Mouse (Mus musculus) forebrain, postnatal 0 days (tissue): ENCODE results near the gene Tusc2. TPM values are rescaled to one million over a fixed set of nuclear protein-coding genes. Genes with fewer than 3 reads are reported as not detected.

Source experiments
- ATAC-seq: fragments of 200-750 bp; cut with Nextera tagmentation; 2 replicates; pipeline ENCODE4 v1.8.0; 2017; ENCODE audit warnings: mild to moderate bottlenecking, moderate library complexity
- DNase-seq: peaks from one replicate; pipeline ENCODE4 v3.0.0-alpha.2; 2015
- H3K27ac ChIP-seq: fragments of 300-500 bp; sonication (generic); 2 replicates; pipeline ENCODE4 v1.5.1; 2014; ENCODE audit warnings: low read depth, mild to moderate bottlenecking, antibody characterized with exemption, low read length, moderate library complexity, mixed read lengths
- H3K27me3 ChIP-seq: fragments of 300-500 bp; sonication (generic); 2 replicates; pipeline ENCODE4 v1.6.1; 2014; ENCODE audit warnings: mild to moderate bottlenecking, low read length, mixed read lengths; ENCODE audit not compliant: insufficient read depth
- H3K36me3 ChIP-seq: fragments of 300-500 bp; sonication (generic); 2 replicates; pipeline ENCODE4 v1.6.1; 2014; ENCODE audit warnings: mild to moderate bottlenecking, moderate library complexity; ENCODE audit not compliant: insufficient read depth
- H3K4me1 ChIP-seq: fragments of 300-500 bp; sonication (generic); 2 replicates; pipeline ENCODE4 v1.6.1; 2014; ENCODE audit warnings: antibody characterized with exemption; ENCODE audit not compliant: insufficient read depth
- H3K4me2 ChIP-seq: fragments of 300-500 bp; sonication (generic); 2 replicates; pipeline ENCODE4 v1.6.1; 2014; ENCODE audit warnings: low read depth, mild to moderate bottlenecking, moderate library complexity
- H3K4me3 ChIP-seq: fragments of 300-500 bp; sonication (generic); 2 replicates; pipeline ENCODE4 v1.5.1; 2014; ENCODE audit warnings: low read depth, low read length, mixed read lengths
- H3K9ac ChIP-seq: fragments of 300-500 bp; sonication (generic); 2 replicates; pipeline ENCODE4 v1.6.1; 2014; ENCODE audit warnings: mild to moderate bottlenecking
- H3K9me3 ChIP-seq: fragments of 300-500 bp; sonication (generic); 2 replicates; pipeline ENCODE4 v1.6.1; 2016; ENCODE audit warnings: low read length
- CTCF ChIP-seq: sonication (generic); IDR thresholded peaks from 2 replicates; pipeline ENCODE4 v1.5.1; 2016; ENCODE audit warnings: antibody characterized with exemption, control low read depth, low read depth
- WGBS: fragments of 180-500 bp; shearing (Covaris S2); extraction: QIAGEN DNeasy Blood & Tissue Kit; methylation state at CpG from one replicate; pipeline ENCODE4 v1.1.7; 2014; 5-methylcytosine and 5-hydroxymethylcytosine counted together
- polyA plus RNA-seq: library from polyadenylated mRNA; unstranded; fragments of >200 nt; fragmentation: Nextera tagmentation; extraction: Ambion mirVana; gene quantifications from 2 replicates; pipeline ENCODE4 v1.2.1, GENCODE M21; 2015
- total RNA-seq: library from RNA; depleted of rRNA; stranded (reverse); fragments of >200 nt; gene quantifications from 2 replicates; pipeline ENCODE4 v1.2.3, GENCODE M21; 2014

Gene Tusc2
- total and polyA plus RNA-seq, 2 experiments from 2014 or later: 109 to 128 TPM

DNA sequence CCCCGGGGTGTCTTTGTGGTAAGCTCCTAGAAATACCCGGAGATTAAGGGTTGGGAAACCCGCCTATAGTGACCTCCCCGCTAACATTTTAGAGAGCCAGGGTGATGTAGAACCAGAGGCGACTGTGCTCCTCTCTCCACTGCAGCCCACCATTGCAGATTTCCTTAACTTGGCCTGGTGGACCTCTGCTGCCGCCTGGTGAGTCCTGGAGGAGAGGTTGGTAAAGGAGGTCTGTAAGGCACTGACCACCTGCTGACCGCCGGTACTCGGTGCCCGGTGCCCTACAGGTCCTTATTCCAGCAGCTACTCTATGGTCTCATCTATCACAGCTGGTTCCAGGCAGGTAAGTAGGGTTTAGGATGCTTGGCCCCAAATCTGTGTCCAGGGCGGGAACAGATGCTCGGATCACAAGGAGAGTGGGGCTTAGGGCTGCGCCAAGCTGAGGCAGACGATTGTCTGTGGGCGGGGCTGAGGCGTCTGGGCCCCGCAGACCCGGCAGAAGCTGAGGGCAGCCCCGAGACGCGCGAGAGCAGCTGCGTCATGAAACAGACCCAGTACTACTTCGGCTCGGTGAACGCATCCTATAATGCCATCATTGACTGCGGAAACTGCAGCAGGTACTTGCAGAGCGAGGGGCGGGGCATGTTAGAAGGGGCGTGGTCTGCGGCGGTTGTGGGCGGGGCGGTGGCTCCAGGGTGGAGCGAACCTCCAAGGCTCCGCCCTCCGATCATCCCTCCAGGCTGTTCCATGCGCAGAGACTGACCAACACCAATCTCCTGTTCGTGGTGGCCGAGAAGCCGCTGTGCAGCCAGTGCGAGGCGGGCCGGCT, 36.6 kb upstream of the Tusc2 start:
- Histone ChIP-seq H3K4me2 (peak overlapping the region; percentile 50), H3K27ac (no peak overlapping the region), H3K4me1 (no peaks in the 10 kb centered on the region), H3K9ac (peak overlapping the region; percentile 37), H3K27me3 (peaks cover 7% of the 10 kb centered on the region; the same call in 1 of the 2 replicates), H3K36me3 (no peaks in the 10 kb centered on the region), H3K9me3 (no peaks in the 10 kb centered on the region), H3K4me3 (peak overlapping the region; percentile 34)
- ATAC-seq: peak; percentile 66
- WGBS: 6% methylated on average over 39 of the region's 44 CpGs
- TF ChIP-seq CTCF: peak; percentile 34
- peak; percentile 49 for DNase-seq

DNA sequence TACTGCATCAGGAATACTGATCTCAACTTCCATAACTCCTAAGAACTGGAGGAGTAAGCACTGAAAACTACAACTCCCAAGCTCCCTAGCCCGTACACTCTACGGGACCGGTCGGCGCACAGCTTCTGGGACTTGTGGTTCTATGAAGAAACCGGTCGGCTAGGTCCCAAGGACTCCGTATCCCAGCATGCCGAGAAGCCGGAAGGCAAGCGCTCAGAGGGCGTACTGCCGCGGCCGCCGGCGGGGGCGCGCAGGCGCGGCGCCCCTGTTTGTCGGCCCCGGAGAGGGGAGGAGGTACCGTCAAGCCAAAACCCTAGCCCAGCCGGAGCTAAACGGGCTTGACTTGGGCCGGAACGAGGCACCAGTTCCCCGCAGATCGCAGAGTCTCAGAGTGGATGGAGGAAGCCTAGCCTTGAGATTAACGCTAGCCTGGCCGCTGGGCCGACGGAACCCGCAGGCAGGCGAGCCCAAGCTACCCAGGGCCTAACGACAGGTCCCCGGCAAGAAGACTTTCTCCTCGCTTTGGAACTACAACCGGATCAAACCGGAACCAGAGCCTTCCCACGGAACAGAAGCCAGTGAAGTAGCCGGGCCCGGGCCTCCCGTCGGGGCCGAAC, 29.2 kb upstream of the Tusc2 start, which contains the start of gene Tmem115:
Gene Tmem115, plus strand, starts transcription at position 155 of the 617 bp plus-strand sequence.
- Histone ChIP-seq H3K4me3 (peak within 1 kb of the TSS; percentile 90), H3K9ac (peak within 1 kb of the TSS; percentile 85), H3K36me3 (peaks cover 16% of the 10 kb centered on the region), H3K27me3 (no peaks in the 10 kb centered on the region), H3K4me1 (peaks cover 22% of the 10 kb centered on the region), H3K4me2 (peak within 1 kb of the TSS; percentile 98), H3K27ac (peak within 1 kb of the TSS; percentile 85), H3K9me3 (no peaks in the 10 kb centered on the region)
- under 1% methylated on average over 48 of the region's 48 CpGs for WGBS
- TF ChIP-seq CTCF: peak; percentile 52
- ATAC-seq: peak; percentile 100
- peak; percentile 98 for DNase-seq

DNA sequence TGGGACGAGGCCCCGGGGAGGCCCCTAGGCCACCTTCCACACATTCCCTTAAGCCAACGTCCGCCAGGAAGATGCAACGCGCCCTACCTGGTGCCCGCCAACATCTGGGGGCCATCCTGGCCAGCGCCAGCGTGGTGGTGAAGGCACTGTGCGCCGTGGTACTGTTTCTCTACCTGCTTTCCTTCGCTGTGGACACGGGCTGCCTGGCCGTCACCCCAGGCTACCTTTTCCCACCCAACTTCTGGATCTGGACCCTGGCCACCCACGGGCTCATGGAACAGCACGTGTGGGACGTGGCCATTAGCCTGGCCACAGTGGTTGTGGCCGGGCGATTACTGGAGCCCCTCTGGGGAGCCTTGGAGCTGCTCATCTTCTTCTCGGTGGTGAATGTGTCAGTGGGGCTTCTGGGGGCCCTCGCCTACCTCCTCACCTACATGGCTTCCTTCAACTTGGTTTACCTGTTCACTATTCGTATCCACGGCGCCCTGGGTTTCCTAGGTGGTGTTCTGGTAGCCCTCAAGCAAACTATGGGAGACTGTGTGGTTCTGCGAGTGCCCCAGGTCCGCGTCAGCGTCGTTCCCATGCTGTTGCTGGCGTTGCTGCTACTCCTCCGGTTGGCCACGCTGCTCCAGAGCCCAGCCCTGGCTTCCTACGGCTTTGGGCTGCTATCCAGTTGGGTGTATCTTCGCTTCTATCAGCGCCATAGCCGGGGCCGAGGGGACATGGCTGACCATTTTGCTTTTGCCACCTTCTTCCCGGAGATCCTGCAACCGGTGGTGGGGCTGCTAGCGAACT, 28.4 kb upstream of the Tusc2 start:
- TF ChIP-seq CTCF: no peak
- DNase-seq: no peak
- peaks cover 23% of the 10 kb centered on the region for H3K36me3 ChIP-seq
- no peaks in the 10 kb centered on the region for H3K27me3 ChIP-seq
- peak overlapping the region; percentile 98 for H3K4me2 ChIP-seq
- ATAC-seq: no peak
- peak overlapping the region; percentile 90 for H3K4me3 ChIP-seq
- WGBS: under 1% methylated on average over 40 of the region's 40 CpGs
- peaks cover 22% of the 10 kb centered on the region for H3K4me1 ChIP-seq
- no peaks in the 10 kb centered on the region for H3K9me3 ChIP-seq
- peak overlapping the region; percentile 85 for H3K27ac ChIP-seq
- H3K9ac ChIP-seq: peak overlapping the region; percentile 85

DNA sequence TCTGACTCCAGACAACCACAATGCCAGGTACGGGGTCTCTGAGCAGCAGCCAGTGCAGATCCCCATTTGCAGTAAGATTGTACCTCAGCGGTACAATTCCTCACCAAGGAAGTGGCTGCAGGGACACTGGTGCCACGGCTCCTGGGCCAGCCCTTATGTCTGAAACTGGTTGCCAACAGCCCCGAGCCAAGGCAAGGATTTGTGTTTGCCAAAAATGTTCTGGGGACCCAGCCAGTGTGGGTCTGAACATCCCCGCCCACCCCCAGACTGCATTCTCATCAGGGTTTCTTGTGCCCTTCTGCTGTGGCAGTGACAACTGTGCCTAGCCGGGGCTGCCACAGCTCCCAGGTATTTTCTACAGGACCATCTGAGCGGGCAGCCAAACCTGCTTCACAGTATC, 24.8 kb upstream of the Tusc2 start:
- no peaks in the 10 kb centered on the region for H3K27me3 ChIP-seq
- H3K36me3 ChIP-seq: peaks cover 32% of the 10 kb centered on the region
- no peak overlapping the region for H3K9ac ChIP-seq
- DNase-seq (no peak), ATAC-seq (no peak)
- peaks cover 36% of the 10 kb centered on the region for H3K4me1 ChIP-seq
- TF ChIP-seq CTCF: no peak
- no peak overlapping the region for H3K4me3 ChIP-seq
- no peaks in the 10 kb centered on the region for H3K9me3 ChIP-seq
- H3K4me2 ChIP-seq: no peak overlapping the region
- WGBS: 76% methylated on average over 7 of the region's 7 CpGs
- H3K27ac ChIP-seq: no peak overlapping the region

DNA sequence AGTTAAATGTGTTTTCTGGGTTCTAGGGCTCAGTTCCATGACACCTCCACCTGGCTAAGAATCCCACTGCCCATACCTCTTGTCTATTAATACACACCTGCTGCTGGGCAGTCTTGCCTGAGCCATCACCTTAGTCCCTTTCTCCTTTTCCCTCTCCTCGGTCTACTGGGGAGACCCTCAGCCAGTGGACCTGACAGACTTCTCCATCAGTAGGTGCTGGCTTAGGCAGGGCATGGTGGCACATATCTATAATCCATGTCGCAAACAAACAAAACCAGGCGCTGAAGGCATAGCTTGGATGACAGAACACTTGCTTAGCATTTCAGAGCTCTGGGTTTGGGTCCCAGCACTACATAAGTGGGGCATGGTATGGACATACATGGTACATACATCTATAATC, 24.3 kb upstream of the Tusc2 start:
- H3K4me1 ChIP-seq: peaks cover 36% of the 10 kb centered on the region
- no peak for TF ChIP-seq CTCF
- peaks cover 32% of the 10 kb centered on the region for H3K36me3 ChIP-seq
- no peak overlapping the region for H3K4me2 ChIP-seq
- WGBS: 95% methylated on average over 3 of the region's 3 CpGs
- ATAC-seq (no peak), DNase-seq (no peak)
- no peaks in the 10 kb centered on the region for H3K9me3 ChIP-seq
- H3K27ac ChIP-seq: no peak overlapping the region
- no peaks in the 10 kb centered on the region for H3K27me3 ChIP-seq
- no peak overlapping the region for H3K4me3 ChIP-seq
- H3K9ac ChIP-seq: no peak overlapping the region

DNA sequence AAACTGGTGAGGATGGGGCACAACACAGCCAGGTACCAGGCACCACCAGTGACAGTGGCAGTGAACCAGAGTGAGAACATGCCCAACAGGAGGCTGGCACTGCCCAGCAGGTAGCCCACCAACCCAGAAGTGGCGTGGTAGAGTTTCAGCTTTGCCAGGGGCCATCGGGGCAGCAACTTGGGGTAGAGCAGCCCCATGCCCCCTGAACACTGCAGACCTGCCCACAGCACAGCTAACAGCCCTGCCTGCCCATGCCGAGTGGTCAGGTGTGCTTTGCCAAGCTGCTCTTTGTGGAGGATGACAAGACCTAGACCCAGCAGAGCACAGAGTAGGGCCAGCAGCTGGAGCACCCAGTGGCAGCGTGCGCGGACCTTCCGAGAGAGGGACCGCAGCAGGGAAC, 23.1 kb upstream of the Tusc2 start:
- peaks cover 36% of the 10 kb centered on the region for H3K4me1 ChIP-seq
- no peak overlapping the region for H3K4me3 ChIP-seq
- H3K27me3 ChIP-seq: no peaks in the 10 kb centered on the region
- peaks cover 42% of the 10 kb centered on the region for H3K36me3 ChIP-seq
- ATAC-seq (no peak), DNase-seq (no peak)
- no peak overlapping the region for H3K9ac ChIP-seq
- H3K9me3 ChIP-seq: no peaks in the 10 kb centered on the region
- no peak overlapping the region for H3K27ac ChIP-seq
- no peak overlapping the region for H3K4me2 ChIP-seq
- TF ChIP-seq CTCF: no peak
- 96% methylated on average over 8 of the region's 8 CpGs for WGBS
